Mouse (Mus musculus) cerebellum, adult 8-10 months (tissue): ENCODE results near the gene Kiz.

Experiments used
- DNase-seq: peaks from one replicate; pipeline ENCODE4 v3.0.0; 2022

Gene Kiz

DNA sequence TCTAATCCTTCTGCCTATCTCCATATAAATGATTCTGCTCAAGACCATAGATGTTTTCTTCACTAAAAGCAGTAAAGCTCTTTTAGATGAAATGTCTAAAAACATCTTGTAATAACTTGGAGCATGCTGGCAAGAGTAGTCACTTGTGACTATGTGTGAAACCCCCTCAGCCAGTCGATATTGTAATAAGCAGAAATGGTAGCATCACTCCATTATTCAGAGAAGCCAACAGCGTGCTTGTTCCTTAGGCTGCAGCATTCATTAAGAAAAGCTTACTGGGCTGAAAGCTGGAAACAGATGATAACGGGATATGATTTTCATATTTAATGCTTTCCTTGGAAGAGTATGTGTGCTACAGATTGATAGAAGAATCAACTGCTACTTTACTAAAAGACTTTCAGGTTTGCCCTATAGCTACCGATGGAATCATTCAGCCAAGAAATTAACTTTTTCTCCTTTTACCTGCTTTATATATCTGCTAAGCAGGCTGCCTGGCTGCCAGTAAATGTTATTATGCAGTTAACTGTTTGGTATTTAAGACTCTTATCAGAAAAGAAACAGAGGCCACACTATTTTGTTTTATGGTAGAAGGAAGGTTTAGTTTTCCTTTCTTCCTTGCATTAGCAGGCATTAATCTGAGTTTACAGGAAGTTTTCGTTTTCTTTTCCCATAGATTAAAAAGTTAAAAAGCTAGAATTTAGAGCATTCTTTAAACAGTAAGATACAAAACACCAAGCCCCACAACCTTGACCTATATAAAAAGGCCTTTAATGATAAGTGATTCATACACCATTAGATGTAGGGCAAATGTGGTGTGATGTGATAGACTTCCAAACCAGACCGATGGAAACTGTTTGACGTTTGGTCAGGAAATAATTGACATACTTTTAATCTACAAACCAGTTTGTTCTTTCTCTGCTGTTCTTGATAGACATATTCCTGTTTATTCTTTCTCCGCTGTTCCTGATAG is 15.9 kb downstream of the Kiz start:
- no peak for DNase-seq

- DNase-seq: no peak
Observed at GRCm38 (mm10) chr2:146872697-146873096, 17.0 kb downstream of the Kiz start.

- no peak for DNase-seq
Observed at GRCm38 (mm10) chr2:146873881-146874441, 18.3 kb downstream of the Kiz start.

DNA sequence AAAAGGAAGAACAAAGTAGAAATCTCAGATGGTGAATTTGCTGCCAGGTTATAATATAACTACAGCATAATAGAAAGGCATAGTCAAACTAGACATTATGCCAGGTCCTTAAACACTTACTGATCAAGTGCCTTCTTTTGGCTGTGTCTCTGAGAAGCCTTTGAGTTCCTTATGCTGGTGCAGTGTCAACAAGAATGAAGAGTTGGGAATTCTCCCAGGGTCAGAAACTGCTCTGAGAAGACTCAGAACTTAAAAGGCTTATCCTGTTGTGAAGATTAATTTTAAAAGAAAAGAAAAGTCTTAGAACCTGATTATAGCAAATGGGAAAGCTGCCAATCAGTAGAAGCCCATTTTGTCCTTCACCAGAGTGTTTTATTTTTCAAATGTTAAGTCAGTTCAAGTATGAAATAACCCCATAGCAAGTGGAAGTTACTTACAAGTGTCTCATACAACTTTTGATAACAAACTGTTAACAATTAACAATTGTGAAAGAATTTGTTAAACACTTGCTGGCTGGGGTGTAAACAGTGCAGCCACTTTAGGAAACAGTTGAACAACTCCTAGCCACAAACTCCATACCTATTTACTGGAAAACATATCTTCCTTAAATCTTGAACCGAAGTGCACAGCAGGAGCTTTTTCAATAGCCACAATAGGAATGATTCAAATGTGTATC is 21.9 kb downstream of the Kiz start:
- no peak for DNase-seq

GRCm38 (mm10) chr2:146881623-146882022 is 26.0 kb downstream of the Kiz start:
- DNase-seq: no peak

DNA sequence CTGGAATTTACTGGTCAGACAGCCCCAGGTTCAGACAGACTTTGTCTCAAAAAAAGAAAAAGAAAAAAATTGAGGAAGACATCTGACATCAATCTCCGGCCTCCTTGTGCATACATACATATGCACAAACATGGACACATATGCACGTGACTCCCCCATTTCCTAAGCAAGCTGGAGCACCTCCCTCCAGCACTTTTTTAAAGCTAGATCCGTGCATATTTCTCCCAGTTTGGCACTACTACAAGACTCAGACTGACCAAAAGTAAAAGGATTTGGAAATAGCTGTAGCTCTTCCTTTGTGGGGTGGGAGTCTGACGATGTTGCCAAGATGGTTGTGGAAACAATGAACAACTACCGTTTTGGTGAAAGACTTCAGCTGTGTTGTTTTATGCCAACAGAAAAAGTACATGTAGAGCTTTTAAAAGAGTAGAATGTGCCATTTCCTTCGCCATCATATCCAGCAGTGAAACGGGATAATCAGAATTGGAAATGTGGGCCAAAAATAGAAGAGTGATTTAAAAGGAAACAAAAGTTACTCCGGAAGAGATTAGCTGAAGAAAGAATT is 28.7 kb downstream of the Kiz start:
- DNase-seq: no peak

DNA sequence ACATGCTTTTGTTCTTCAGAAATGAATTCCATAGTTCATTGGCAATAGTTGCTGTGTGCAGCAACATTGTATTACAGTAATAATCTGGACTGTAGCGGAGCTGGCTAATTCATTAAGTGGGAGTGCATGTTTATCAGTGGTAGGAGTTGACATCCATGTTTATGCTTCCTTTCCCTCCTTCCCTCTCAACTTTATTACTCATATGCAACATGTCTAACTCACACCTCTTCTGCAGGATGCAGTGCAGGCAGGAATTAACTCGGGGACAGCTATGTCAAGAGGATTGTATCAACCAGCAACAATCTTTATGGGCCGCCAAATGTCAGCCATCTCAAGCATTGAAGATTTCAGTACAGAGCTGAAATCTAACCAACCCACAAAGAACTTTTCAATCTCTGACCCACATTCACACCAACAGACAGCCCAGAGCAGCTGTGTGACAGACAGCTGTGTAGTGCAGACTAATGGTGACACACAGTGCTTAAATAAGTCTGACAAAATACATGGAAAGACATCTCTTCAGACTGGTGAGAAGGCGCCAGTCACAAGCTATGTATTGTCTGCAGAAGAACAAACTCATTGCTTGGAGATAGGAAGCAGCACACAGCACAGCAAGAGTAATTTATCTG is 33.2 kb downstream of the Kiz start:
- no peak for DNase-seq

DNA sequence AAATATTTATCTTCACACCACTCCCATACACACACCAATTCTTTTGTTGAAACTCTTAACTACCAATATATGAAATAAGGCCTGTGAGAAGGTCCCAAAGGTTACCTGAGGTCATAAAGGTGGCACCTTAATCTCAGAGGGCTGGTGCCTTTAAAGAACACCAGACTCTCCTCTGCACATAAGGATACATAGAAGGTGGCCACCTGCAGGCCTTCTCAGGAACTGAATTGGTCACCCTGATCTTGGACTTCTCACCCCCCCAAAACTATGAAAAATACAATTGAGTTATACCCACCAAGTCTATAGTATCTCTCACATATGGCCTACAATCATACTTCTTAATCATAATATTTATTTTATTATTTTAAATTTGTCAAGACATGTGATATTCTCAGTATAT is 43.3 kb downstream of the Kiz start:
- no peak for DNase-seq

DNA sequence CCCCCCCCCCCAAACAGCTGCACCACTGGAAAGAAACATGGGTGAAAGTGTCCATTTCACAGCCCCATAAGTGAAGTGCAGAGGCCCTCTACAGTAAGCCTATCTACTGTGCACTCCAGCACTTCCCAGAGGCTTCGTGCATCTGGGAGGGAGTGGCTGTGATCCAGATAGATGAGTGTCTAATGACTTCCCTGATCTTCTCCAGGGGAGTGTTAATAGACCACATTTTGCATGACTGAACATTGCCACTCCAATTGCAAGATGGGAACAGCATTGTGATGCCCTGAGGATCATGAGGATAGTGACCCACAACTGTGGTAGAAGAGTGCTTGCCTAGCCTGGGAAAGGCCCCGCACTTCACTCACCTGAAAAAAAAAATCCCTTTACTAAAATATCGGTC is 60.4 kb downstream of the Kiz start:
- DNase-seq: no peak

DNA sequence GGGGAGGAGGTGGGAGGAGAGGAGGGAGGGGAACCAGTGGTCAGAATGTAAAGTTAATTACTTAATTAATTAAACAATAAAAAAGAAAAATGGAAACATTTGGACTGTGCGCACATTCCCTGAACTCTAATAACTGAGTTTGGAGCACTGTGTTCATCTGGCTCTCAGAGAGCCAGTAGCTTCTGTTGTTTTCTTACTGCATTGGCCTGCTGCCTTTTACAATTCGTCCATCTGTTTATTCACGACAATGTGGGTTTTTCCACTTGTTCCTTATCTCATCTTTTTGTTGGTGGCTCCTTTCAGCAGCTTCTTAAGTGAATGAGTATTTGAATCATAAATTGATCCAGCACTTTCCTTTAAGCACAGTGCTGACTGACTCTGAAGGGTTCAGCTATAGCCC is 62.1 kb downstream of the Kiz start:
- DNase-seq: no peak

GRCm38 (mm10) chr2:146920375-146921160 is 64.9 kb downstream of the Kiz start:
- no peak for DNase-seq

- DNase-seq: no peak
Observed at GRCm38 (mm10) chr2:146925296-146925695, 69.6 kb downstream of the Kiz start.

- no peak for DNase-seq
Observed at GRCm38 (mm10) chr2:146925846-146926245, 70.2 kb downstream of the Kiz start.

- no peak for DNase-seq
Observed at GRCm38 (mm10) chr2:146948223-146948776, 92.6 kb downstream of the Kiz start.

DNA sequence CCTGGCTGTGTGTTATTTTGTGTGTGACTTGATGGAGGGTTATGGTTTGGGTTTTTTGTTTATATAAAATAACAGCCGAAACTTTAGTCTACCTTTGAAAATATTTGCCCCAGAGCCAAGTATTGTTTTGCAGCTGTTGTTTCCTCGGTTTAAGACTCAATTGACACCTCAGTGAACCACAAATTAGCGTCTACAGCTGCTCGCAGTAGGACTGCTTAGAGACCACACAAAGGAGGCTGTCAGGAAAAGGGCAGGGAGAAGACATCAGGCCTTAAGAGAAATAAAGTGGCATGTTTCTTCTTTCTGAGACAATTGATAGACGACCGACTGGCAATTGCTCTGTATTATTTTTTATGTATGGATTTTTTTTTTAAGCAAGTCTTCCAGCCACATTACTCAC is 100.7 kb downstream of the Kiz start:
- DNase-seq: no peak

GRCm38 (mm10) chr2:146958398-146958911 is 102.8 kb downstream of the Kiz start:
- DNase-seq: peak; percentile 6

GRCm38 (mm10) chr2:146958951-146959821 is 103.5 kb downstream of the Kiz start:
- peak; percentile 79 for DNase-seq

DNA sequence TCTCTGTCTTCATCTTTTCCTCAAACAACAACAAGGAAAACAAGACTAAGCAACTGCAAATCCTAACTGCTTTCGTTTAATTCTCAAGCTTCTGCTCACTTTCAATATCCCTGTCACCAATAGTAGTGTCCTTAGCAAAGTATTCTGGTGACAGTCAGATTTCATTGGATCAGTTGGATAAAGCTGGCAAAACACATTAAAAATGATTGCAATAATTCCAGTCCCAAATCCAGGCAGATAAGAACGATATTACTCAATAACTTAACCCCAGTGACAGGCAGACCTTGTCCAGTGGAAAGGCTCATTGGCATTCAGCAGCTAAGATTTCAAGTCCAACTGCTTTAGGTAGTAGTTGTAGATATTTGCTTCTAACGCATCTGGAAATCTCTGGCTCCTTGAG is 119.4 kb downstream of the Kiz start:
- DNase-seq: no peak

DNA sequence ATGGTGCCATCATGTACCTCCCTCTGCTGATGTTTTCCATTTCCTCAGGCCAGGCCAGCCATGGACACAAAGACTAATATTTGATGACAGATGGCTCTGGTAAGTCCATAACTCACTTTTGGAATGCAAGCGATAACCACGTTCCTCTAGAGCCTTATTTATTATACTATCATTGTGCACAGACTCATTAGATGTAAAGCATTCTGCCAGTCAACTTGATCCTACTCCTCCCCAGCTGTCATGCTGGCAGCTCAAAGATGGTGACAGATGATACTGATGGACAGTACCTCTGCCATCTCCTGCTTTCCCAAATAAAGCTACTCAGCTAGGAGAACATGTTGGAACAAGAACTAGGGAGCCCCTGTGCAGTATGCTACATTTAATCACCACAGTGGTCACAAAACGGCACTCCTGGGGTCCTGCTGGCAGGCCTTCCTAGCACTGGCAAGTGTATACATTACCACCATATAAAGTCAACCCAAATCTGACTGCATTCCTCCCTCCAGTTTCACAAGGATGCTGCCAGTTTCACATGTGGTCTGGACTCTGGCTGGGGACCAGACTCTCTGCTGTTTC is 119.9 kb downstream of the Kiz start:
- DNase-seq: no peak

GRCm38 (mm10) chr2:146982786-146983185 is 127.1 kb downstream of the Kiz start:
- DNase-seq: no peak
